In genomic region chr13:60255162-60255561, GRCm38 (mm10) we compare ENCODE assay signal across 18 mouse cellular contexts.
DNase-seq lines count a peak whose midpoint lies in the region; ATAC-seq and TF ChIP-seq lines count a peak whose summit lies in the region.
"Had no signal": no experiment of that assay in that cellular context is flagged by ENCODE, and none has a peak within 500 bp of the region (broad histone marks: within the 10 kb centered on the region; RNA-seq: fewer than 3 reads in every experiment).

No protein-coding gene starts in this region.

- no peaks in the 10 kb centered on the region for H3K36me3 ChIP-seq in intestine, embryonic 14.5 days (ENCODE audit: control insufficient read depth, insufficient read depth, low read length)
- H3K36me3 ChIP-seq in intestine, postnatal 0 days (ENCODE audit: control insufficient read depth, insufficient read depth), result no peaks in the 10 kb centered on the region
- H3K36me3 ChIP-seq in embryonic facial prominence, embryonic 11.5 days (replicated peaks; ENCODE audit: control insufficient read depth, insufficient read depth, low read depth, low read length), result no peaks in the 10 kb centered on the region
- no peaks in the 10 kb centered on the region for H3K36me3 ChIP-seq in embryonic facial prominence, embryonic 14.5 days (ENCODE audit: control insufficient read depth, insufficient read depth, low read length)
- H3K36me3 ChIP-seq in limb, embryonic 14.5 days (ENCODE audit: control insufficient read depth, insufficient read depth, low read length), result no peaks in the 10 kb centered on the region
- H3K36me3 ChIP-seq: liver, embryonic 13.5 days; midbrain, embryonic 13.5 days; neural tube, embryonic 15.5 days had no signal

- H3K27me3 ChIP-seq in intestine, embryonic 14.5 days (replicated peaks; ENCODE audit: control insufficient read depth, insufficient read depth, low read length), result no peaks in the 10 kb centered on the region
- H3K27me3 ChIP-seq in intestine, postnatal 0 days (replicated peaks; ENCODE audit: control insufficient read depth, insufficient read depth, low read length), result no peaks in the 10 kb centered on the region
- no peaks in the 10 kb centered on the region for H3K27me3 ChIP-seq in embryonic facial prominence, embryonic 11.5 days (ENCODE audit: control insufficient read depth, insufficient read depth, low read length)
- no peaks in the 10 kb centered on the region for H3K27me3 ChIP-seq in embryonic facial prominence, embryonic 14.5 days (replicated peaks; ENCODE audit: control insufficient read depth, insufficient read depth, low read length)
- H3K27me3 ChIP-seq in limb, embryonic 14.5 days (ENCODE audit: control insufficient read depth, insufficient read depth, low read length), result no peaks in the 10 kb centered on the region
- H3K27me3 ChIP-seq: liver, embryonic 13.5 days; midbrain, embryonic 13.5 days; neural tube, embryonic 15.5 days had no signal

- peak overlapping the region; percentile 4; the same call in 1 of the 2 replicates for H3K4me2 ChIP-seq in intestine, embryonic 14.5 days (ENCODE audit: low read length)
- no peak overlapping the region for H3K4me2 ChIP-seq in intestine, postnatal 0 days (replicated peaks; ENCODE audit: low read depth)
- no peak overlapping the region for H3K4me2 ChIP-seq in embryonic facial prominence, embryonic 11.5 days (ENCODE audit: low read depth, low read length)
- H3K4me2 ChIP-seq in embryonic facial prominence, embryonic 14.5 days (ENCODE audit: low read depth, low read length), result peak overlapping the region; percentile 21
- no peak overlapping the region; the same call in 1 of the 2 replicates for H3K4me2 ChIP-seq in limb, embryonic 14.5 days (replicated peaks; ENCODE audit: low read depth, low read length, severe bottlenecking)
- H3K4me2 ChIP-seq: hindbrain, embryonic 14.5 days; liver, embryonic 13.5 days; midbrain, embryonic 13.5 days; neural tube, embryonic 15.5 days had no signal

- ATAC-seq in intestine, embryonic 14.5 days (replicated peaks; ENCODE audit: low FRiP score, low TSS enrichment, low read depth), result peak; percentile 29; the same call in 1 of the 2 replicates
- no peak for ATAC-seq in intestine, postnatal 0 days
- ATAC-seq in embryonic facial prominence, embryonic 11.5 days (replicated peaks; ENCODE audit: insufficient number of reproducible peaks, low FRiP score, low TSS enrichment, low read depth), result no peak
- ATAC-seq in embryonic facial prominence, embryonic 14.5 days (ENCODE audit: low read depth), result no peak
- ATAC-seq in limb, embryonic 14.5 days (ENCODE audit: low FRiP score, low read depth), result no peak
- ATAC-seq: forebrain, postnatal 0 days; lung, postnatal 0 days; midbrain, embryonic 13.5 days had no signal

- peaks cover 38% of the 10 kb centered on the region for H3K4me1 ChIP-seq in intestine, embryonic 14.5 days (replicated peaks; ENCODE audit: control insufficient read depth, insufficient read depth, low read length)
- no peaks in the 10 kb centered on the region for H3K4me1 ChIP-seq in intestine, postnatal 0 days (replicated peaks; ENCODE audit: control insufficient read depth, insufficient read depth, low read length)
- H3K4me1 ChIP-seq in embryonic facial prominence, embryonic 11.5 days (ENCODE audit: control insufficient read depth, insufficient read depth, low read length), result peaks cover 5% of the 10 kb centered on the region
- H3K4me1 ChIP-seq in embryonic facial prominence, embryonic 14.5 days (ENCODE audit: control insufficient read depth, insufficient read depth, low read length), result peaks cover 22% of the 10 kb centered on the region
- peaks cover 31% of the 10 kb centered on the region for H3K4me1 ChIP-seq in limb, embryonic 14.5 days (ENCODE audit: control insufficient read depth, insufficient read depth, low read length)
- H3K4me1 ChIP-seq: liver, embryonic 13.5 days; midbrain, embryonic 13.5 days; neural tube, embryonic 15.5 days had no signal

- no peak for DNase-seq in intestine, embryonic 14.5 days (ENCODE audit: low spot score)
- DNase-seq in embryonic facial prominence, embryonic 11.5 days (ENCODE audit: low spot score), result no peak
- peak; percentile 37 for DNase-seq in embryonic facial prominence, embryonic 14.5 days (ENCODE audit: low spot score)
- no peak for DNase-seq in limb, embryonic 14.5 days (ENCODE audit: low spot score)
- DNase-seq in testis, postnatal 10 days (ENCODE audit: low spot score), result no peak
- no peak for DNase-seq in urinary bladder, postnatal 4 days (ENCODE audit: low spot score in 2 of 2)
- DNase-seq: adrenal gland, postnatal 25 days; cerebellum, adult 9-10 months; forebrain, postnatal 0 days; heart, postnatal 10 days; kidney, adult 9 months; liver, embryonic 13.5 days; thymus, postnatal 14 days had no signal

- no peak for TF ChIP-seq POLR2A in limb, embryonic 14.5 days (IDR thresholded peaks at IDR 0.05; ENCODE audit: borderline replicate concordance, extremely low read depth, insufficient read depth, insufficient read length)

- H3K9ac ChIP-seq in intestine, embryonic 14.5 days (ENCODE audit: low read length), result no peak overlapping the region
- no peak overlapping the region for H3K9ac ChIP-seq in intestine, postnatal 0 days (ENCODE audit: low read depth, low read length)
- peak overlapping the region; percentile 22; the same call in 1 of the 2 replicates for H3K9ac ChIP-seq in embryonic facial prominence, embryonic 11.5 days (replicated peaks; ENCODE audit: low read length)
- H3K9ac ChIP-seq in embryonic facial prominence, embryonic 14.5 days (ENCODE audit: low read depth, low read length), result 0 out of 2 replicates have a peak overlapping the region, but pooled peaks have one; percentile 17
- no peak overlapping the region for H3K9ac ChIP-seq in limb, embryonic 14.5 days (ENCODE audit: low read depth, low read length, severe bottlenecking)
- H3K9ac ChIP-seq: forebrain, postnatal 0 days; hindbrain, embryonic 14.5 days; liver, embryonic 13.5 days; midbrain, embryonic 13.5 days; neural tube, embryonic 15.5 days had no signal

- no peak overlapping the region for H3K4me3 ChIP-seq in intestine, embryonic 14.5 days (ENCODE audit: low read depth, low read length)
- no peak overlapping the region for H3K4me3 ChIP-seq in intestine, postnatal 0 days (ENCODE audit: low read depth, low read length)
- no peak overlapping the region for H3K4me3 ChIP-seq in embryonic facial prominence, embryonic 11.5 days (ENCODE audit: low read depth, low read length)
- no peak overlapping the region for H3K4me3 ChIP-seq in embryonic facial prominence, embryonic 14.5 days (ENCODE audit: low read depth, low read length)
- H3K4me3 ChIP-seq in limb, embryonic 14.5 days (replicated peaks; ENCODE audit: low read length), result no peak overlapping the region
- H3K4me3 ChIP-seq: liver, embryonic 13.5 days; midbrain, embryonic 13.5 days; neural tube, embryonic 15.5 days had no signal

- H3K9me3 ChIP-seq in intestine, embryonic 14.5 days (ENCODE audit: control insufficient read depth, low read length), result no peaks in the 10 kb centered on the region
- H3K9me3 ChIP-seq in intestine, postnatal 0 days (ENCODE audit: control insufficient read depth), result no peaks in the 10 kb centered on the region
- no peaks in the 10 kb centered on the region for H3K9me3 ChIP-seq in embryonic facial prominence, embryonic 11.5 days (replicated peaks; ENCODE audit: control insufficient read depth, low read length)
- H3K9me3 ChIP-seq in embryonic facial prominence, embryonic 14.5 days (ENCODE audit: control insufficient read depth, low read length), result no peaks in the 10 kb centered on the region
- H3K9me3 ChIP-seq in limb, embryonic 14.5 days (ENCODE audit: control insufficient read depth, low read length), result no peaks in the 10 kb centered on the region
- H3K9me3 ChIP-seq: liver, embryonic 13.5 days; midbrain, embryonic 13.5 days; neural tube, embryonic 15.5 days had no signal

- 33% methylated on average over 7 of the region's 7 CpGs for WGBS in intestine, embryonic 14.5 days
- 53% methylated on average over 7 of the region's 7 CpGs for WGBS in intestine, postnatal 0 days
- 23% methylated on average over 7 of the region's 7 CpGs for WGBS in embryonic facial prominence, embryonic 11.5 days
- 12% methylated on average over 7 of the region's 7 CpGs for WGBS in embryonic facial prominence, embryonic 14.5 days
- WGBS in limb, embryonic 14.5 days, result 21% methylated on average over 7 of the region's 7 CpGs

- peak overlapping the region; percentile 83 for H3K27ac ChIP-seq in intestine, embryonic 14.5 days (ENCODE audit: low read depth)
- no peak overlapping the region for H3K27ac ChIP-seq in intestine, postnatal 0 days (ENCODE audit: low read depth, low read length)
- H3K27ac ChIP-seq in embryonic facial prominence, embryonic 11.5 days (replicated peaks; ENCODE audit: low read depth, low read length), result peak overlapping the region; percentile 72
- H3K27ac ChIP-seq in embryonic facial prominence, embryonic 14.5 days (replicated peaks; ENCODE audit: low read depth, low read length), result peak overlapping the region; percentile 84
- H3K27ac ChIP-seq in limb, embryonic 14.5 days (replicated peaks; ENCODE audit: low read depth, low read length), result peak overlapping the region; percentile 49
- H3K27ac ChIP-seq: hindbrain, embryonic 14.5 days; liver, embryonic 13.5 days; midbrain, embryonic 13.5 days; neural tube, embryonic 15.5 days had no signal

- TF ChIP-seq CTCF in intestine, postnatal 0 days (IDR thresholded peaks at IDR 0.05; ENCODE audit: low read depth), result no peak

Comparison
In these comparisons a context has a peak if more than half of its experiments do, and no peak if none do; other contexts are left out.
1. H3K4me2 ChIP-seq: peak in intestine, embryonic 14.5 days (single experiment) and embryonic facial prominence, embryonic 14.5 days (single experiment); none in intestine, postnatal 0 days (single experiment), embryonic facial prominence, embryonic 11.5 days (single experiment) and limb, embryonic 14.5 days (single experiment).
2. H3K9ac ChIP-seq: peak in embryonic facial prominence, embryonic 11.5 days (single experiment) and embryonic facial prominence, embryonic 14.5 days (single experiment); none in intestine, embryonic 14.5 days (single experiment), intestine, postnatal 0 days (single experiment) and limb, embryonic 14.5 days (single experiment).